Mouse (Mus musculus) kidney, adult 10 weeks (tissue): ENCODE data around the gene Mroh2a. TPM values are rescaled to one million over a fixed set of nuclear protein-coding genes. Genes with fewer than 3 reads are reported as not detected.

Experiments used
- polyA plus RNA-seq: library from polyadenylated mRNA; stranded (reverse); fragments of 350-450 nt; fragmentation: Illumina TruSeq; extraction: RNeasy Lipid Tissue Mini Kit (QIAGEN cat#74804); gene quantifications from one replicate; pipeline ENCODE4 v1.2.3, GENCODE M21; 2014; ENCODE audit warnings: low read depth, low replicate concordance

Gene Mroh2a
- not detected for polyA plus RNA-seq

DNA sequence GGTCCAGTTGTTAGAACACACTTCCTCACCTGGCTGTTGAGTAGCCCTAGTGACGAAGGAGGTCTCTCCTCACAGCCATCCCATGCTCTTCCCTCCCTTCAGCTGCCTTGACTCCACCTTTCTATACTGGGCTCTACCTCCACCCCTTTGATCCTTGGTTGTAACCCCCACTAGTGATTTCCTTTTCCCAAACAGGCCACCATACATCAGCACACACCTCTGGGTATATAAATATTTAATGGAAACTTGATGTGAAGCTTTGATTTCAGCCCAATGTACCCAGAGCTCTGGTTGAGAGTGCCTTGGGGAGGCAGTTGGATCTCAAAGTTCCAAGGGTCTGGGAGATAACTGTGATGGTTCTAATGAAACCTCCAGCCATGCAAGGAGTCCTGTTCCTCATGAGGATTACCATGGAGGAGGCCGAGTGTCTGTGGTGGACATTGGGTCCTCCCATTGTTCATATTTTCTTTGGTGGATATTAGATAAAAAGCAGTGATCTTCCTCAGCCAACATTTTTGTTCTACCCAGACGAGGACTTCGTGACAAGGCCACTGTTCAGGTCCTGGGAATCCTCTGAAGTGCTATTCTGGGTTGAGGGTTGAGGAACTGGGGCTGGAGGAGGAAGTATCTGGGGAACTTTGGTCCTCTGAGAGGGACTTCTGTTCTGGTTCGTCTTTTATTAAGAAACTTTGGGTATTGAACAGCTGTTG lies at the start of gene Mroh2a:
Mroh2a (plus strand) TSS at position 317 of the 710 bp plus-strand sequence.

GRCm38 (mm10) chr1:88200456-88200855 lies 26.3 kb upstream of the Mroh2a start, which contains the start of gene Ugt1a2:
Ugt1a2 (plus strand) TSS chr1:88200601.

DNA sequence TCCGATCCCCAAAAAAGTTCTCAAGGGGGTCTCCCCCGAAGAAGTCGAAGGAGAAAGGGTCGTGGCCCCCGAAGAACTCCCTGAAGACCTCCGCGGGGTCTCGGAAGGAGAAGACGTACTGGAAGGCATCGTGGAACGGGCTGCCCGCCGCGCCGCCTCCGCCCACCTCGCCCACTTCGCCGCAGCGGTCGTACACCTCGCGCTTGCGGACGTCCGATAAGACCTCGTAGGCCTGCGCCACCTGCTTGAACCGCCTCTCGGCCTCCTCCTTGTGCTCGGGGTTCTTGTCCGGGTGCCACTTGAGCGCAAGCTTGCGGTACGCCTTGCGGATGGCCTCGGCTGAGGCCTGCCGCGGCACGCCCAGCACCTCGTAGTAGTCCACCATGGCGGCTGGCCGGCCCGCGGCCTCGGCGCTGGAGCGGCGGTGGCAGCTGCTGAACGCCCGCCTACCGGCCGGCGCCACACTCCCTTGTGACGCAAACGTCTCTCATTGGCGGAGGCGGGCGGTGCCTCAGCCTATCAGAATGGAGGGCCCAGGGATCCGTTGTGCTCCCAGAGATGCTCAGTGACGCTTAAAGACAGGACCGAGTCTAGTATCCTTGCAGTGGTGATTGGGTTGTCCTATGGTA lies 21.4 kb upstream of the Mroh2a start, which contains the start of gene Dnajb3:
Dnajb3 (minus strand) TSS at position 489 of the 629 bp plus-strand sequence.

GRCm38 (mm10) chr1:88211812-88212211 lies 15.0 kb upstream of the Mroh2a start, which contains the start of gene Ugt1a1:
Ugt1a1 (plus strand) TSS chr1:88211959.

GRCm38 (mm10) chr1:88277098-88277817 lies 50.5 kb downstream of the Mroh2a start, which contains the start of the genes Hjurp and Trpm8:
Hjurp (minus strand) TSS chr1:88277633.
Trpm8 (plus strand) TSS chr1:88277661.

Other genes with a start within 250 kb of the Mroh2a start
- 33.3 TPM for gene Usp40, start 218.4 kb upstream of the Mroh2a start, polyA plus RNA-seq
- 61.8 TPM for gene Ugt1a10, start 171.6 kb upstream of the Mroh2a start, polyA plus RNA-seq
- 2.7 TPM for gene Ugt1a9, start 156.2 kb upstream of the Mroh2a start, polyA plus RNA-seq
- not detected for gene Ugt1a8, start 139.2 kb upstream of the Mroh2a start, polyA plus RNA-seq
- gene Ugt1a7c, start 131.9 kb upstream of the Mroh2a start, polyA plus RNA-seq, result 433 TPM
- 0.81 TPM for gene Ugt1a6b, start 123.7 kb upstream of the Mroh2a start, polyA plus RNA-seq
- gene Ugt1a6a, start 92.2 kb upstream of the Mroh2a start, polyA plus RNA-seq, result 17.1 TPM
- 0.24 TPM for gene Ugt1a5, start 61.0 kb upstream of the Mroh2a start, polyA plus RNA-seq
- 1,708 TPM for gene Ugt1a2, start 26.4 kb upstream of the Mroh2a start, polyA plus RNA-seq
- gene Dnajb3, start 21.2 kb upstream of the Mroh2a start, polyA plus RNA-seq, result 2.1 TPM
- gene Ugt1a1, start 15.0 kb upstream of the Mroh2a start, polyA plus RNA-seq, result 9.7 TPM
- gene Hjurp, start 50.6 kb downstream of the Mroh2a start, polyA plus RNA-seq, result 10.4 TPM
- not detected for gene Trpm8, start 50.7 kb downstream of the Mroh2a start, polyA plus RNA-seq
- 295 TPM for gene Spp2, start 180.0 kb downstream of the Mroh2a start, polyA plus RNA-seq